Mouse (Mus musculus) CD4-positive, CD25-positive, alpha-beta regulatory T cell, adult 2 months (primary cell): ENCODE results near the gene Recql5.

Experiments
- DNase-seq: peaks from one replicate; pipeline ENCODE4 v3.0.0-alpha.2; 2012; ENCODE audit warnings: low read depth, low spot score

Gene Recql5

DNA sequence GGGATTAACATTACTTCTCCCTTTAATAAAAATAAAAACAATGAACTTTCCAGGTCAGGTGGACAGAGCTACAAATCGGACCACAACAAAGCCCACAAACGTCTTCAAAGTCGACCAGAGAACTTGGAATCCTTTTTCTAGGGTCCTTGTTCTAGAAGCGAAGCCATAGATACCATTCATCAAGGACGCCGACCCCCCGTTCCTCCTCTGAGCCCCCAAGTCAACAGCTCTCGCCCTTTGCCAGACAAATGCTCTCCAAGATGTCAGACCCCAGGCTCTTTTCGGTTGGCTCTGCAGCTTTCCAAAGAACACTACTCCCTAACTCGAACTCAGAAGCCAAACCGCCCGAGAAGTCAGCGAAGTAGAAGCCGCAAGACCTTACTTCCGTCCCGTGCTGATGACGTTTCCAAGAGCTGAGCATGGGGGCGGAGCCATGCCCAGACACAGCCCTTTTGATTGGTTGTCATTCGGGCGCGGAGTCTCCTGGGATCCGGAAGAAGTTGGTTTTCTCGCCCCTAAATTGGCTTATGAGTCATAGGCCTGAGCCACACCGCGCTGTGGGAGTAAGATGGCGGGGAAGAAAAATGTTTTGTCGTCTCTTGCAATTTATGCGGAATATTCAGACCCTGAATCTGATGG, at the start of gene Recql5, which contains the start of gene Sap30bp:
Recql5 (minus strand) TSS at position 370 of the 639 bp plus-strand sequence.
Sap30bp (plus strand) TSS at position 175 of the 639 bp plus-strand sequence.
- DNase-seq, result peak; percentile 98

DNA sequence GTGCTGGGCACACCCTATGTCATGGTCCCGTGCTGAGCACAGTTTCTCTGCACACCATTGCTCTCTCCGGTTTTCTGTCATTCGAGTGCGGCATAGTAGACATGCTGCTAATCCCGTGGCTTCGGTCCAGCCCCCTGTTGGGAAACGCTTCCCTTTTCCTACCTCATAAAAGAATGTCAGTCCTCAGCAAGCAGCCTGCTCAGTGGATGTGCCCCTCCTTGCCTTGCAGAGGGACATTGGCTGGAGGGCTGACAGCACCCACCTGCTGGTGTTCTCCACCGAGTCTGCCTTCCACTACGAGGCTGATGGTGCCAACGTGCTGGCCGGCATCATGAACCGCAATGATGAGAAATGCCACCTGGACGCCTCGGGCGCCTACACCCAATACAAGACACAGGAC, 49.2 kb upstream of the Recql5 start:
- no peak for DNase-seq

DNA sequence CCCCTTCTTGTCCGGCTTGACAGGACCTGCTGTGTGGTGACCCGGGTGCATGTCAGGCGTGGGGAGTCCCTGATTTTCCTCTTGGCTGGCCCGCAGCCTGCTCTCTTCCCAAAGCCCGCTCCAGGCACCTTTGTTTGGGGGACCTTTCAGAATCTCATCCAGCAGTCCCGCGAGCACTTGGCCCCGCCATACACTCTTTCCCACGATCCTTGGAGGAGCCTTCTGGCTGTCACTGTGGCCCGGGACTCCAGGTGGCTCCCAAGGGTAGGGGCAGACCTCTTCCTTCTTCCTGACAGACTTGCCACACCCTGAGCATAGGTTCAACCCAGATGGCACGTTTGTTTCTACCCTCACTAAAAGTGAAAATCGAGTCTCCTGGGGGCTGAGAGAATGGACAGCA, 42.3 kb upstream of the Recql5 start:
- DNase-seq, result no peak

DNA sequence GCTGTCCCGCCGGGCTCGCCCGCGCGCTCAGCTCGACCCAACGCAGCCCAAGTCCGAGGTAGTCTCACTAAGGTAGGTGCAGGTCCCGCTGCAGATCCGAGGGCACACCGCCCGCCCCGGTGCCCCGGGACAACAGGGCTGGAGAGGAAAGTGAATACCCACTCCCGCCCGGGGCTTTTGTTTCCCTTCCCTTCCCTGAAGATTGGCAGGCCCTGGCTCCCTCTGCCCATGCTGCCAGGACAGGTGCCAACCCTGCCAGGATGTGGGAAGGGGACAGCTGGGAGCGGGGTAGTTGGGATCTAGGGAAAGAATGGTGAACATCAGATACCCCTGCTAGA, 41.8 kb upstream of the Recql5 start:
- DNase-seq, result no peak

DNA sequence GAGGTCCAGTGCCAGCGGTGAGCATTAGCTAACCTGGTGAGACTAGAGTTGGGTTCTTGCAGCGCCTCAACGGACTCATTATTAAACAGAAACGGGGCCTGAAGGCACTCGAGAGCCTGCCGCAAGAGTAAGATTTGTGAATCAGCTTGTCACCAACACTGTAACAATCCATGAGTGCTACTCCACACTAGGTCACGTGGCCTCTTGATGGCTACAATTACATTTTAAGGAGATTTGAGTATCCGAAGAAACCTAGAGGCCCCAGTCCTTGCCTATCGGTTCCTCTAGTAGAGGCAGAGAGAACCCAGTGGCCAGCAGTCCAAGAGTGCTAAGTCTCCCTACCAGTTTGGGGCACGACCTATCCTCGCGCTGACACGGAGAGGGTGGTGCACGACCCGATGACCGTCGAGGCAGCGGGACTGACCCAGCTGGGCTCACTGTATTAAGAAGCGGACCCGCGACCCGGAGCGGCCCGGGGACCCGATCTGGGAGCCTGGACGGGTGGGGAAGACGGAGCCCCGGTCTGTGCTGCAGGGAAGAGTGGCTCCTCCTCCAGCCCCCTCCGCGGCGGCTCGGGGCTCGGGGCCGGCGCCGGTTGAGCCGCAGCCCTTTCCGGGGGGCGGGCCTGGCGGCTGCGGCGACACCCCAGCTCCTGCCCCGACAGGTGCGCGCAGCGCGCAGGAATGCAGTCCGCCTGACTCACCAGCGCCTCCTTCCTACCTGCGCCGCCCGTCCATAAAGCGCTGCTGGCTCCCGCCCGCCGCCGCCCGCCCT, 41.2 kb upstream of the Recql5 start, which contains the start of gene Itgb4:
Itgb4 (plus strand) TSS at position 401 of the 774 bp plus-strand sequence.
- peak; percentile 62 for DNase-seq

DNA sequence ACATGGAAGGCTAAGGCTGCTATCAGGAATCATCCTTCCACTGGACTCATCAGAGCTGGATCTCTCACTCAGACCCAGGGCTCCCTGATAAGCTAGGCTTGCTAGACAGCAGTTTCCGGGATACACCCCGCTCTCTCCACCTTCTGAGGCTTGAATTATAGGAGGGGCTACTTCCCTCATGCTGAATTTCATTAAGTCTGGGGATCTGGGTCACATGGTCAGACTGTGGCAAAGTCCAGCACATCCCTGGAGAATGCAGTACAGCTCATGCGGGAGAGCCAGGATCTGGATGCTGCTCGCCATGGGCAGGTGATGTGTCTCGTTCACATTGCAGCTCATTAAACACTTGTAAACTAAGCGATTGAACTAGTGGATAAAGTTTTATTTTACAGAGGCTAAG, 37.7 kb upstream of the Recql5 start:
- no peak for DNase-seq

DNA sequence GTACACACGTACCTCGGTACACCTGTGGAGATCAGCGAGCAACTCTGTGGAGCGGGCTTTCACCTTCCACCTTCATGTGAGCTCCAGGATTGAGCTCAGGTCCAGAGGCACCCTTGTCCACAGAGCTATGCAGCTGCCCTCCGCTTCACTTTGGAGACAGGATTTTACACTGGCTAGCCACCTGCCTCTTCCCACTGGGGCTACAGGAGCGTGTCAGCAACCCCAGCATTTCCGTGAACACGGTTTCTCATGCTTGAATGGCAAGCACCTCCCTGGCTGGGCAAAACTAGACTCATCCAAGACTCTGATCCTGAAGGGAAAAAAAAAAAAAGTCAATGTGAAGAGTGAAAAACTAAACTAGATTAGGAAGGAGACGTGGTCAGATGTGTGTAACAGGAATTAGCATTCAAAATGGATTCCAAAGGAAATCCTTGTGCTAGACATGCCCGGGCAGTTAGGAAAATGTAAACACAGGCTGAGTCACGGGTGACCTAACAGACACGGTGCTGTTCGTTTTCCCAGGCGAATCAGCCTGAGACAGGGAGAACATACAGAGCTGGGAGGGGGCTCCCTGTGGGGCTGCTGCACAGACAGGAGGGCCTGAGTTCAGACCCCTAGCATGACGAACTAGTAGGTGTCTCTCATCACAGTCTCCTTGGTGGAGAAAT, 36.9 kb upstream of the Recql5 start:
- DNase-seq, result no peak

DNA sequence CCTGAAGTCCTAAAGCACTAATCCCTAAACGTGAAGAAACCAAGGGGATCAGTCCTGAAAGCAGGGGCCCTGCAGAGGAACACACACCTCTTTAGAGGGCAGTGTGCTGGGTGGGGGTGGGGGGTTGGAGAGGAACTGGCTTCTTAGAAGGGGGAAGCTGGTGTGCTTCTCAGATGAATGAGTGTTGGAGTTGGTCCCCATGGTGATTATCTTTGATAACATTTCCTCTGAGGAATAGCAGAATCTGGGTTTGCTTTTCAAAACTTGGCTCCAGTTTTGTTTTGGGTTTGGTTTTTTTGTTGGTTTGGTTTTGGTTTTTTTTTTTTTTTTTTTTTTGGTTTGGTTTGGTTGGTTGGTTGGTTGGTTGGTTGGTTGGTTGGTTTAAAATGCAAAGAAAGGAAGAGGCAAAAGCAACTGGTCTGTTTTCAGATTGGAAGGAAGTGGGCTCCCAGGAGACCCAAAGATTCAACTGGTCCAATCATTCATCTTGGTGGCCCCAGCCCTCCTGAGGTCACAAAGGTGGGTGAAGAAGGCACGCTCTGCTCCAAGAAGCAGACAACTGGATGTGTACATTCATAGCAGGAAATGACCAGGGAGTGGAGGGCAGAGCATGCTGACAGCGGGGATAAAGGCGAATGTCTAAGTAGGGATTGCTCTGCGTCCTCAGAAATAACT, 35.6 kb upstream of the Recql5 start:
- DNase-seq, result no peak

DNA sequence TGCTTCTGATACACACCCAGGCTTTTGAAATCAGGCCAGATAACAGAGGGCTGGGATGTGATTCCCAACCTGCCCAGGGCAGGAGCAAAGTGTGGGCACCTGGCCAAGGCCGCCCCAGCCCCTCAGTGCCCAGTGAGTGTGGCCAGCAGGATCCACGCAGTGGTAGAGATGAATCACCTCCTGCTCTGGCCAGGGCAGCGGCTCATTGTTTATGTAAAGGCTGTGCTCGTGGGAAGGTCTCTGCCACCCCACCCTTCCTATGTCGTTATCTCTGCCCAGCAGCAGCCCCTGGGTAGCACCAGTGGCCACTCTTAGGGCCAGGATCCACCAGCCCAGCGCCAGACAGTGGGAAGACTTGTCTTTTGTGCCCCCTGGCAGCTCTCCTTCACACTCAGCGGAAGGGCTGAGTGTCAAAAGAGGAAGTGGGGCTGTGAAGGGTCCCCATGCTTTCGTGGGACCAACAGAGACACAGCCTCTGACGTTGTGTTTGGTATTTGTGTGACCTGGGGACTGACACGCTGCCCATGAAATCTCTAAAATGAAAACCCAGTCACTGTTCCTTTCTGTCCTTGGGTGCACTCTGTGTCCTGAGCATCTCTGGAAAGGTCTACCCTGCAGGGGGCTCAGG, 31.8 kb upstream of the Recql5 start:
- no peak for DNase-seq

DNA sequence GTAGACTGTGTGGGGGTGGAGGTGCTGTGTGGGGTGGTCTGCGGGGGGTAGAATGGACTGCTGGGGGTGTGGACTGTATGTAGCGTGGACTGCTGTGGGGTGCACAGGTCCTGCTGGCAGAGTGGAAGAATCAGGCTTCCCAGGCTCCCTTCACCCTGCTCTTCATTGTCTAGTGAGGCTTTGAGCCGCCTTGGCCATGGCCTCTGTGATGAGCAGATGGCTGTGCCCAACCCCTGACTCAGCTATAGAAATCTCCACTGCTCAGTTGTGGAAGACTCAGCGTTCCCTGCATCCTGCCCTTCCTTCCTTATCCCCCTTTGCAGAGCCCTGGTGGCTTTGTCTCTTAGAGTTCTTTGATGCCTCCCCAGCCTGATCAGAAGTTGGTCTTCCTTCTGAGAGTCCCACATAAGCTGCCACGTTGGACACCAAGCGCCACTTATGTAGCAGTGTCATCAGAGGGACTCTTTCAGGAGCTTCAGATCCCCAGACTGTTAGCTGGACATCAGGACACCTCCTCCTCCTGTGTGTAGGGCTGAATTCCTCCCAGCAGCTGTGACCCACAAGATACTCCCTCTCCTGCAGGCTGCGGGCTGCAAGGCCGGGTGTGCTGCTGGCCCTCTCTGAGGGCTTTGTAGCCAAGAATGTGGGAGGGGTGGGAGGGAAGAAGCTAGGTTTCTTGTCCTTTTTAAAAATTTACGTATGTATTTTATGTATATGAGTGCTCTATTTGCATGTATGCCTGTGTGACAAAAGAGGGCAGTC, 29.6 kb upstream of the Recql5 start:
- no peak for DNase-seq

DNA sequence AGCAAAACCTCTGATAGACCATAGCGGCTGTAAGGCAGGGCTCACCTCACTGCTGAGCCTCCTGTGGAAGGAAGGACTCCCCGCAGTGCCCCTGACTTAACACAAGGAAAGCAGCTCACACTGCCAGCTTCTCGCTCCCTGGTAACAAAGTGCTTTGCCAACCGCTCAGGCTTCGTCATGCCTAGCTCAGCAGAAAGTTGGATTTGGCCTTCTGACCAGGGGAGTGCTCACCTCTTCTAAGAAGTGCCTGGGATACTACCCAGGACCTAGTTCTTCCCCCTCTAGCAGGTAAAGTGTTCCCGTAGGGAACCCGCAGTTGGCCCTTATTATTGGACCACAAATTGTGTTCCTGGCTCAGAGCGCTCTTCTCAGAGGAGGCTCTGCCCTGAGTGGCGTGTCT, 25.7 kb upstream of the Recql5 start:
- no peak for DNase-seq

DNA sequence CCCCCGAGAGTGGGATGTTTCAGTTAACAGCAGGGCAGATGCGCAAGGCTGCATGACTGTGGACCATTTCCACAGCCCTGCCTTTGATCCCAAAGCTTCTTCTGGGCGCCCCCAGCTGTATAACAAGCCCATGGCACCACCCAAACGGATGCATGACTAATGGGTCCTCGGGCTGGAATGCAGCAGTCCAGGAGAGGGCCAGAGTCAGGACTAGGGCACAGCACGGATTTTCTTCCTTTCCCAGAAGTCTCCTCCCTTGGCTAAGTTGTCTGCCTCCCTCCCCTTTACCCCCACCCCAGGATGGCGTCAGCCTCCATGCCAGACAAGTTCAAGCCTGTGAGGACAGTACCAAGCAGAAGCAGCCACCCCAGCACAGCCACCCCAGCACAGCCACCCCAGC, 24.7 kb upstream of the Recql5 start:
- DNase-seq, result no peak

DNA sequence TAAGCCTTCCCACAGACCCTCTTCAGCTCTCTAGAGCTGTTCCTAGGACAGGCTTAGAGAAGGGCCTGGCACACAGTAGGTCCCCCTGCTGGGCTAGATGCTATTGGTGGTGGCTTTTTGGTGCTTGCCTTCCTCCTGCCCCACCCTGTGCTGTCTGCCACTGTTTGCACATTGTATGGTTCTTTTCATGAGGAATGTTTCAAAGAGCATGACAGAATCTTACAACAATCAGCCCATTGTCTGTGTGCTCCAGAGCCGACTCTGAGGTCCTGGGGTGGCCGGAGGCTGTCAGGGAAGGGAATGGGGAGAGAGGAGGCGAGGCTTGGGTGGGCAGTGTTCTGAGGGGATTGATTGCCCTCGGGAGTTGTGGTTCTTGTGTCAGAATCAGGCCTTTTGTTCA, 23.2 kb upstream of the Recql5 start:
- no peak for DNase-seq

DNA sequence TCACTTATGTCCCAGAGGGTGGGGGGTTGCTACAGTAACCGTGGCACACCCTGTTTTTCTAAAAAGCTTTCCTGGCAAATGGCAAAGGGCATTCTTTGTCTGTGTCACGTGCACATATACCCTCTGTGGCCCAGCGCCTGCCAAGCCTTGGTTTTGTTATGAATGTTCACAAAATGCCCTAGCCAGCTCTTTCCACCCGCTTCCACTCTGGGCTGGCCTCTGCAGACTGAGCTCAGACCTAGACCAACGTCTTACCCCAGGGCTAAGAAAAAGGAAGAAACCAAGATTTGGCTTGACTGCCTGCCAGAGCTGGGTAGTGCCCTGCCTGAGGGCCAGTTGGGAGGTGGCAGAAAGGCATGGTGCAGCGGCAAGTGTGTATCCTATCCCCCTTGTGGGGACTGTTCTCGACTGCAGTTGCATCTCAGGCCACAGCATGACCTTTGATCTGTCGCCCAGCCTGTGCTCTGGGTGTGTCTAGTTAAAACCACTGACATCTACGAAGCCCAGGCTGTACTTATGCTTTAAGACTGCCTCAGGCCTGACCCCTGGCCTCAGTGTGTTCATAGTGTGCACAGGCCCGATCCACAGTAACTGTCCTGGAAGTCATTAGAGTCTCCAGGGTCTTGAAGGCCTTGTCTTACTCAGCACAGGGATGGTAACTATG, 22.1 kb upstream of the Recql5 start:
- DNase-seq, result no peak

DNA sequence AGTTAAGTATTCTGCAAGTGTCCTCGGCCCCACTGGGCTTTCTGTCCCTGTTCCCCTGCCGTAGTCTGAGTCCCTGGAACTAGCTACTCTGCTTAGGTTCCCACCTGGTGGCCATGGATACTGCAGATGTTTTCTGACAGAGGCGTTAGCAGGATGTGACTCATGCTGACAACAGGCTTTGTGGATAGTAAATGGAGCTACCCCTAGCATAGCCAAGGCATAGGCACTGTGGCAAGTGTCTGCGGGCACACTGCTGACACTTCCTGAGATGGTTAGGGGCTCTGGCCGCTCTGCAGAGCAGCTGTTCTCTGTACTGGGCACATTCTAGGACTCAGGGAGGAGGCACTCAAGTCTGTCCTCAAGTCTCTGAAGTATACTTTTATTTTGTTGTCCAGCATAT, 21.4 kb upstream of the Recql5 start:
- no peak for DNase-seq

DNA sequence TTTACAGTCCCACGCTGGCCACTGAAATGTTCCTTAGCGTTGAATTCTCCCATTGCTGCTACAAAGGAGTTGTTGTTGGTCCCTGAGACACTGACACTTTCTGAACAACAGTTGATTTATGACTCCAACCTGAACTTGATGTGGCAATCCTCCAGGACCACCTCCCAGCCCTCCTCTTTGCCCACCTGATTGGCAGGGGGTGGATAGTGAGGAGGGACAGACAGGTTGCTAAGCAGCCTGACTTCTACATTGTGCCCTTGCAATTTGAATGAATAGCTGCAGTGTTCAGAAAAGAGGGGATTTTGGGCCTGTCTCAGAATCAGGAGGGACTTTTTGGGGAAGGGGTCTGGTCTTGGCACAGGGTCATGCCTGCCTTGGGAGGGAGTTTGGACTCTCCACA, 17.4 kb upstream of the Recql5 start:
- no peak for DNase-seq

DNA sequence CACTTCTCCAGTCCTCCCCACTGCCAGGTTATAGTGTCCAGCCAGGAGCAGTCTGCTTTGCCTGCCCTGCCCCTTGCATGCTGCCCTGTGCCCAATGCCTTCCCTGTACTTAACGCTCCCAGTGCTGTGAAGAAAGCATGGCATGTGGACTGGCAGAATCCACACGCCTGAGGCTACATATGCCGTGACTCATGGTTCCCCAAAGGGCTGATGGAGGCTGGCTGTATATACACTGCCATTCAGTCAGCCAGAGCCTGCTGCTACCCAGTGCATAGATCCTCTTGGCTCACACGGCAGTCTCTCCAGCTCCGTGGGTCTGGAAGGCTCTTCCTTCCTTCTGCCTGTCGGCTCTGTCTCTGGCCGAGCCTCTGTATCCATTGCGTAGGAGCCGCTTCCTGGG, 15.0 kb upstream of the Recql5 start:
- DNase-seq, result no peak

DNA sequence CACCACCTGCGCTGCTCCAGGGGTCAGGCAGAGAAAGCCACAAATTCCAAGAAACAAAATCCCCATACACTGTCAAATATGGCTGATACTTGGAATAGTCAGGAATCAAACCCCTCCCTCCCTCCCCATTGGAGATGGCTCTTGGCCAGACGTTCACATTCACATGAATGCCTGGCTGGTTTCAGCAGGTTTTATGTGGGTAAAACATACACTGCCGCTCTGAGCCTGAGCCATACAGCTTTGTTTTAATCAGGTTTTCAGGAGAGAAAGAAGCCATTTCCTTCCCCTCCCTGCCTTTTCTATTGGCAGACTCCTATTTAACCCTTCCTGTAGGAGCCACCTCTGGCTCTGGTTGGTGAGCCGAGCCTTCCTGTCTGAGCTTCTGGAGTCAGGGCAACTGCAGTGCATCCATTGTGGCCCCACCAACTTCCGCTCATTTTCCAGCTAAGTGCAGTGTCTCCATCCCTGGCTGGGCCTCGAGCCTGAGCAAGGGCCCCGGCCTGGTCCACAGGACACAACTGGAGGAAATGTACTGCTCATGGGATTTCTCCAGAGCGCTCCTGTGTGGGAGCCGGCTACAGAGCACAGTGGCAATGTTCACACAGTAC, 13.0 kb upstream of the Recql5 start:
- no peak for DNase-seq

DNA sequence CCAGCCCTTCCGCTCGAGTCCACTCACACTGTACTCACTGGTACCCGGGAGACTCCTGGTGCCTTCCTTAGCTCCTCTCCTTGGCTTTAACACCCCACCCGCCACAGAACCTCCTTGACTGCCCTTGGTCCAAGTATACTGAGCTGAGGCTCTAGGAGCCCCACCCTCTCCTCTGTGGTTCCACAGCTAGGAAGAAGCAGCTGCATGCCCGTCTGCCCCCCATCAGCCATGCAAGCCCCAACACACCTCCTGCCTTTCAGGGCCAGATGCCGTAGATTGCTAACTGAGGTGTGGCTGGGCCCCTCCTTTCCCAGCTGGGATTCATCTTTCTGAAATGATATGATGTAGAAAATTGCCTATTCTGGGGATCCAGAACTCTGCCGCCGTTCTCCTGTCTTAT, 12.0 kb upstream of the Recql5 start:
- DNase-seq, result no peak

DNA sequence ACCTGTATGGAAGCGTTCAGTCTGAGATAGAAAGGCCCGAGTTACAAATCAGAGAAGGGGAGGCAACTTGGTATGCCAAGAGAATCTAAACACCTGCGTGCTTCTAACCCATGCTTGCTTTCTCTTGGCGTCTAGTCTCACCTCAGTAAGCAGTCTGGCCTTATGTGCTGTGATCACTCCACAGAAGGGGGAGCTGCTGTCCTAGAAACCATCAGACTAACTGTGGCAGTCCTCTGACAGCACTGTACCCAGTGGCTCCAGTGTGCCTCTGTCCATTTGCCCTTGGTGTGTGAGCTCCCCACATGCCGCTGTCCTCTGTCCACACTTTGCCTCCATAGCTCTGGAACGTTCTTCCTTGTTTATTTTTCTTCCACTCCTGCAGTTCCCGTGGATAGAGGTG, 8.7 kb upstream of the Recql5 start:
- no peak for DNase-seq
